Mouse (Mus musculus) liver, adult 2 months (tissue): ENCODE data around the gene Pigm.

Experiments used
- CTCF ChIP-seq: fragments of 200-500 bp; IDR thresholded peaks from 2 replicates; pipeline ENCODE4 v1.5.1; 2011; ENCODE audit warnings: low read depth, low read length, control low read depth
- POLR2A ChIP-seq: fragments of 200-500 bp; IDR thresholded peaks from 2 replicates; pipeline ENCODE4 v1.6.1; 2011; ENCODE audit warnings: low read length, control low read depth; ENCODE audit not compliant: insufficient read depth; ENCODE audit errors: extremely low read depth

- TF ChIP-seq CTCF (no peak), POLR2A (no peak)
These were observed 26.2 kb upstream of the Pigm start for GRCm38 (mm10) chr1:172349916-172350812.
